Mouse (Mus musculus) ovary, adult 2 months (tissue): Measurements from ENCODE around the gene Lamp2. TPM values are rescaled to one million over a fixed set of nuclear protein-coding genes. Genes with fewer than 3 reads are reported as not detected.

Experiments
- polyA plus RNA-seq: library from polyadenylated mRNA; depleted of rRNA; stranded (reverse); fragments of >200 nt; gene quantifications from 2 replicates; pipeline ENCODE4 v1.2.3, GENCODE M21; 2012; rRNA removed

Gene Lamp2
- polyA plus RNA-seq: 29.0 and 45.3 TPM in 2 replicates

DNA sequence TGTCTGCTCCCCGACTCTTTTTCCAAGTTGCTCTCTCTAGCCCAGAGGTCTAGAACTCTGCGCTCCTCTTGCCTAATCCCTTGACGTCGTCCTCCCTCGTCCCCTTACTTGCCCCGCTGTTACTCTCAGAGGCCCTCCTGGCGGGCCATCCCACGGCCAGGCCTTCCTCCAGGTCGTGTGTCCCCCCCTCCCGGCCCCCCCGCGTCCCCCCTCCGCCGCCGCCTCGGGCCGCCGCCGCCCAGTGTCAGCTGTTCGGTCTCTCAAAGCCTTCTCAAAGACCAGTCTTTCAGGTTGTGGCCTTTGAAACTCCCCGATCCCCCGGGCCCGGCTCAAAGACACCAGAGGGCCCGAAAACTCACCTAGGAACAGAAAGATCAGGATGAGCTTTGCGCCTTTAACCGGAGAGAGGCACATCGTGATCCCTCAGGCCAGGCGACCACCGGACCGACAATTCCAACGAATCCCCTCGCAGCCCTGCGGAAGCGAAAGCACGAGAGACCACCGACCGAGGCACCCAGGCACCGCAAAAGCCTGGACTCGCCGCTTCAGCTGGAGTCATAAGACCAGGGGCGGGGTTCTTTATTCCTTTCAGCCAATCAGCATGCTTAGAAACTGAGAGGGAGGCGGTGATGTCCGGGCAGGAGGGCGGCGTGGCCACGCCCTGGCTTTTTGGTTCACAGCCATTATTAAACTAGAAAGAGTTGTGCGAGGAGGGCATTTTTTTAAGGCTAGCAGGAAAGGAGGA, at the start of gene Lamp2:
TSS of gene Lamp2 (minus strand) at position 565 of the 745 bp plus-strand sequence.

Other genes with a start within 250 kb of the Lamp2 start
- 11.5 and 13.7 TPM in 2 replicates for gene Tmem255a, start 204.0 kb downstream of the Lamp2 start, polyA plus RNA-seq
- gene Atp1b4, start 140.3 kb downstream of the Lamp2 start, polyA plus RNA-seq: not detected in 2 replicates
- gene Cul4b, start 119.7 kb upstream of the Lamp2 start, polyA plus RNA-seq: 3.6 and 4.8 TPM in 2 replicates
- 1.9 and 3.1 TPM in 2 replicates for gene Mcts1, start 144.1 kb upstream of the Lamp2 start, polyA plus RNA-seq
- gene C1galt1c1, start 178.6 kb upstream of the Lamp2 start, polyA plus RNA-seq: 1.9 and 2.3 TPM in 2 replicates